Mouse (Mus musculus): ENCODE measurements at regions not wholly inside any gene's neighbourhood (a gene's known extent, or its start where the extent isn't known, plus 50 kb on each side); places are given as distances from the start of the nearest gene placed in this dataset.

GRCm38 (mm10) chr17:45285621-45286189 is 147.8 kb downstream of the Cdc5l start:
- no peak for DNase-seq

- no peak for DNase-seq
Observed at GRCm38 (mm10) chr17:45281554-45281953, 152.0 kb downstream of the Cdc5l start.

GRCm38 (mm10) chr17:45279811-45280205 is 153.7 kb downstream of the Cdc5l start:
- DNase-seq, result no peak

GRCm38 (mm10) chr17:45279075-45279810 is 154.3 kb downstream of the Cdc5l start:
- DNase-seq, result no peak

- DNase-seq, result no peak
Observed at GRCm38 (mm10) chr17:45277516-45277915, 156.0 kb downstream of the Cdc5l start.

- no peak for DNase-seq
Observed at GRCm38 (mm10) chr17:45276686-45277405, 156.7 kb downstream of the Cdc5l start.

GRCm38 (mm10) chr17:45274894-45275293 is 158.6 kb downstream of the Cdc5l start:
- no peak for DNase-seq

GRCm38 (mm10) chr17:45266776-45267175 is 166.8 kb downstream of the Cdc5l start:
- no peak for DNase-seq

- no peak for DNase-seq
Observed at GRCm38 (mm10) chr17:45265587-45265986, 167.9 kb downstream of the Cdc5l start.

GRCm38 (mm10) chr17:45264434-45264833 is 169.1 kb downstream of the Cdc5l start:
- no peak for DNase-seq

- no peak for DNase-seq
Observed at GRCm38 (mm10) chr17:45260421-45260820, 173.1 kb downstream of the Cdc5l start.

GRCm38 (mm10) chr17:45258007-45258406 is 175.5 kb downstream of the Cdc5l start:
- DNase-seq, result no peak

- no peak for DNase-seq
Observed at GRCm38 (mm10) chr17:45252593-45253230, 180.8 kb downstream of the Cdc5l start.

- peak; percentile 80 for DNase-seq
Observed at GRCm38 (mm10) chr17:45251034-45251730, 182.4 kb downstream of the Cdc5l start.

- no peak for DNase-seq
Observed at GRCm38 (mm10) chr17:45250450-45250849, 183.1 kb downstream of the Cdc5l start.

GRCm38 (mm10) chr17:45247142-45248137 is 186.1 kb downstream of the Cdc5l start:
- DNase-seq, result peak; percentile 39

GRCm38 (mm10) chr17:45244870-45245269 is 188.7 kb downstream of the Cdc5l start:
- peak; percentile 19 for DNase-seq

GRCm38 (mm10) chr17:45243103-45243502 is 190.4 kb downstream of the Cdc5l start:
- DNase-seq, result no peak

- no peak for DNase-seq
Observed at GRCm38 (mm10) chr17:45242076-45242475, 191.5 kb downstream of the Cdc5l start.

- no peak for DNase-seq
Observed at GRCm38 (mm10) chr17:45240963-45241543, 192.5 kb downstream of the Cdc5l start.

- DNase-seq, result peak; percentile 27
Observed at GRCm38 (mm10) chr17:45240545-45240944, 193.0 kb downstream of the Cdc5l start.

Data from lung, postnatal 14 days (tissue).